Mouse (Mus musculus) NIH3T3 (cell line): Measurements from ENCODE around the gene Shank1.

Experiments used
- DNase-seq: peaks from one replicate; pipeline ENCODE4 v3.0.0-alpha.2; 2012; ENCODE audit warnings: low read depth

Shank1 gene

GRCm38 (mm10) chr7:44341119-44341518, 31.1 kb downstream of the Shank1 start:
- no peak for DNase-seq

- DNase-seq: no peak
Observed at GRCm38 (mm10) chr7:44341714-44342113, 31.7 kb downstream of the Shank1 start.

GRCm38 (mm10) chr7:44343459-44344015, 33.5 kb downstream of the Shank1 start:
- DNase-seq: no peak

GRCm38 (mm10) chr7:44344622-44345021, 34.6 kb downstream of the Shank1 start:
- DNase-seq: no peak

GRCm38 (mm10) chr7:44349043-44349442, 39.0 kb downstream of the Shank1 start:
- DNase-seq: no peak

GRCm38 (mm10) chr7:44350957-44351711, 41.1 kb downstream of the Shank1 start:
- DNase-seq: peak; percentile 93

GRCm38 (mm10) chr7:44351881-44352749, 42.1 kb downstream of the Shank1 start:
- no peak for DNase-seq

- no peak for DNase-seq
Observed at GRCm38 (mm10) chr7:44352750-44353600, 42.9 kb downstream of the Shank1 start.

GRCm38 (mm10) chr7:44353601-44354340, 43.7 kb downstream of the Shank1 start:
- DNase-seq: no peak

GRCm38 (mm10) chr7:44355411-44355810, 45.4 kb downstream of the Shank1 start:
- no peak for DNase-seq

GRCm38 (mm10) chr7:44356590-44357481, 46.8 kb downstream of the Shank1 start:
- no peak for DNase-seq

GRCm38 (mm10) chr7:44357531-44357930, 47.5 kb downstream of the Shank1 start:
- no peak for DNase-seq

- no peak for DNase-seq
Observed at GRCm38 (mm10) chr7:44358012-44358411, 48.0 kb downstream of the Shank1 start.

- no peak for DNase-seq
Observed at GRCm38 (mm10) chr7:44358886-44359654, 49.0 kb downstream of the Shank1 start.

GRCm38 (mm10) chr7:44359908-44360672, 50.0 kb downstream of the Shank1 start:
- DNase-seq: no peak

- no peak for DNase-seq
Observed at GRCm38 (mm10) chr7:44360792-44361301, 50.8 kb downstream of the Shank1 start.

- DNase-seq: no peak
Observed at GRCm38 (mm10) chr7:44372678-44373077, 62.6 kb downstream of the Shank1 start.

- no peak for DNase-seq
Observed at GRCm38 (mm10) chr7:44373460-44373859, 63.4 kb downstream of the Shank1 start.
